Mouse (Mus musculus): ENCODE data around the gene Def6.
A peak's percentile ranks its signal among the peaks of the same experiment; 100 is the strongest.

- TF ChIP-seq CTCF (IDR thresholded peaks at IDR 0.05) (peak; percentile 72), EP300 (IDR thresholded peaks at IDR 0.05) (no peak)
Observed at GRCm38 (mm10) chr17:28274739-28275138, 67.2 kb downstream of the Def6 start.
